Mouse (Mus musculus) v-Abl transformed pro-B cells (cell line): ENCODE measurements around the gene Pex5.

ENCODE experiments used
- in situ Hi-C, 2 experiments: fragments of 400-800 bp; cut with MboI; formaldehyde crosslinking; loops; one replicate each; pipeline ENCODE4 v1.15.1; 2025; ENCODE audit not compliant: unreplicated experiment in 2 of 2

Gene Pex5

DNA sequence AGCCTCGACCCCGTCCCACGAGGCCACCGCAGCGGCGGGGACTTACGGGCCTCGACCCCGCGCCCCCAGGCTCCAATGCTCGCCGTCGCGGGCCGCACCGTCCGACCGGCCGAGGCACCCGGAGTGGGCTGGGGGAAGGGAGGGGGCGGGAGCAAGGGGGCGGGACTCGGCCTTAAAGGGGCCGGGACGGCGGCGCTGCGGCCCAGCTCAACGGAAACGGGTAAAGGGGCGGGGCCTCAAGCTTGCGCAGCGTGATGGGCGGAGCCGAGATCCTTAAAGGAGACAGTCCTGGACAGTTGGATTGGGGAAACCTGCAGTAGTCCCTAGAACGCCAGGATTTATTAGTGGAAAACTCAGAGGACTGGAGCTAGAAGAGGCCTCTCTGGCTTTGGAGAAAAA is at the start of gene Pex5:
Gene Pex5 (minus strand): TSS at position 141 of the 399 bp plus-strand sequence.
- in situ Hi-C loops: loop anchor here (10.0 to 25.0 kb wide), 3 partner anchors 347 to 1600 kb away; partner anchors contain the start of genes Atn1 (in 1 of the 2), Cops7a (in 1 of the 2), Eno2 (in 1 of the 2) and Foxj2 (in 1 of the 2)

- in situ Hi-C loops: no loop called here
Measured at GRCm38 (mm10) chr6:124463881-124464291, 49.0 kb upstream of the Pex5 start.

- in situ Hi-C loops: no loop called here
Measured at GRCm38 (mm10) chr6:124459388-124459787, 44.5 kb upstream of the Pex5 start.

GRCm38 (mm10) chr6:124458505-124458904 is 43.6 kb upstream of the Pex5 start:
- in situ Hi-C loops: no loop called here

GRCm38 (mm10) chr6:124457827-124458226 is 43.0 kb upstream of the Pex5 start:
- in situ Hi-C loops: no loop called here

GRCm38 (mm10) chr6:124456243-124456642 is 41.4 kb upstream of the Pex5 start:
- in situ Hi-C loops: no loop called here

DNA sequence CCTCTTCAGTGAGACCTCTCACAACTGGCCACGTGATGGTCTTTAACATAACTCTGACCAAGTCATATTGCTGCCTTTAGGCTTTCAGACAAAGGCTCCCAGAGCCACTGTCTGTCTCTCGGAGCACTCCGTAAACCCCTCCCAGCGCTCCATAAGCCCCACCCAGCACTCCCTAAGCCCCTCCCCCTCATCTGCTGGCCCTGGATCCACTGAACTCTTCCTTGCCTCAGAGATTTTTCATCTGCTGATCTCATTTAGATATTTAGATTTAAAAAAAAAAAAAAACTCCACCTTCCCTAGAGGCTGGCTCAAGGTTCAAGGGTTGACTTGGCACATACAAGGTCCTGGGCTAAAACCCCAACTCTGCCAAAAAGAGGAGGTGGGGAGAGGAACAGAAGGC is 38.9 kb upstream of the Pex5 start:
- in situ Hi-C loops: no loop called here

GRCm38 (mm10) chr6:124451995-124452394 is 37.1 kb upstream of the Pex5 start:
- in situ Hi-C loops: no loop called here

DNA sequence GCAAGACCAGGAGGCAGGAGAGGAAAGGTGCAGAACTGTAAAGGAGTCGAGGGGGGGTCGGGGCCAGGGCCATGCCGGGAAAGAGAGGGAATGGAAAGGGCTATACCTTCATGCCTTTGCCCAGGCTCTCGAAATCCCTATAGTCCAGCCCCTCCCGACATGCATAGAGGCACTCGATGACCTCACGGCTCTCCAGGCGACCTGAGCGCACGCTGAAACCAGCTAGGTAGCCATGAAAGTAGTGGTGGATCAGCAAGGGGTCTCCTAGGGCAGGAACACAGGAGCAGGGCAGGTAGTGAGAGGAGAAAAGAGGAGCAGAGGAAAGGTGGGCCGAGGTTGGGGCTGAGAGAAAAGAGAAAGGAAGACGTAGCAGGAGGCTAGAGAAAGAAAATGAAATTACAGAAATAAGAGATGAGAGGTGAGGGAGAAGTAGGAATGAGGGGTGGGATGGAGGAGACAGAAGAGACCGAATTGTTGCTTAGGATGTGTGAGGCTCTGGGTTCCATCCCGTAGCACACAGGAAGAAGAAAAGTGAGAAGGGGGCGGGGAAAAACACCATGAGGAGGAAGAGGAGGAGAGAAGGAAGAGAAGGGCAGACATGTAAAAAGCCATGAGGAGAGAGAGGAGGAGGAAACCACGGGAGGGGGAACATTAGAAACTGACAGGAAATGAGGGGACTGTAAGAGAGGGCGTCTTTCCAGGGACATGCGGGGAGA is 35.0 kb upstream of the Pex5 start:
- in situ Hi-C loops: no loop called here

GRCm38 (mm10) chr6:124448959-124449667 is 34.2 kb upstream of the Pex5 start:
- in situ Hi-C loops: no loop called here

GRCm38 (mm10) chr6:124448186-124448852 is 33.5 kb upstream of the Pex5 start:
- in situ Hi-C loops: no loop called here

DNA sequence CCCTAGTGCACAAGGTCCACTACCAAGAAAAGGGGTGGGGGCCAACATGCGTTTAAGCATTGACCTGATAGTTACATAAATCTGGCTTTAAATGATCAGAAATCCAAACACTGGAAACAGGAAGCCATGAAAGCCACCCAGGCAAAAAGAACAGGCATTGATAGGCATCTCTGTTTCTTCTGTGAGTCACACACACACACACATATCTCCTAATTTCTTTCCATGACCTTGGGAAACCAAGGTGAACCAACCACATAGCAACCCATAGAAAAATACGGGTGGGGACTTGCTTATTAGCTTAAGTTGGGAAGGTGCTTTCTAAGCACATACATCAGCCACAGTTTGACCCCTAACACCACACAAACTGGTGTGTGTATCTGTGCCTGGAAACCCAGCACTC is 32.5 kb upstream of the Pex5 start:
- in situ Hi-C loops: no loop called here

GRCm38 (mm10) chr6:124446459-124446858 is 31.6 kb upstream of the Pex5 start:
- in situ Hi-C loops: no loop called here

DNA sequence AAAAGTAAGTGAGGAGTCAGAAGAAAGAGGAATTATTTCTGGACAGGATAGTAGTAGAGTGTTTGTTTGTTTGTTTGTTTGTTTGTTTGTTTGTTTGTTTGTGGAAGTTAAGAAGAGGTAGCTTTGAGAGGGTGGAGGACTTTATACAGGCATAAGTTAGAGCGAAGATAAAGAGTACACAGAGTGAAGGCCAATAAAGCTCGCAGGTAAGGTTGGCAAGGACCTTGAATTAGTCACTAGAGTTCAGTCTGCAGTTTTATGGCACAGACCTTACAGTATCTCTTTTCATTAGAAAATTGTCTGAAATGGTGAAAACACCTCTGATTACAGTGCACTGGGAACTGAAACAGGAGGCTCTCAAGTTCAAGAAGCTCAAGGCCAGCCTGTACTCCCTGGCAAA is 31.2 kb upstream of the Pex5 start:
- in situ Hi-C loops: no loop called here

DNA sequence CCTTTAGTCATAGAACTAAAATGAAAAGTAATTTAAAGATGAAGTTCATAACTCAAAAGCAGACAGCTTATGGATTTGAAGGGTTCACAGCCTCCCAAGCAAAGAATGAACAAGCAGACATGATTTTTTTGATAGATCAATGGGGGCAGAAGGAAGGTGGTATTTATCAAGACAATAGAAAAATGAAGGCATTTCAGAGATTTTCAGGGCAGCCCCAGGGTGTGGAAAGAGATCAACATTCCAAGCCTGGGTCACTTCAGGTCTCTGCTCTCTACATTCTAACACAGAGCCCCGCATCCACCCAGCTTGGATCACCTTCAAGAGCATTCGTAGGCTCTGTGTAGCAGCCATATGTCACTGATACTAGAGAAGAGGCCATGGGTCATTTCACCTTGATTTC is 28.5 kb upstream of the Pex5 start:
- in situ Hi-C loops: no loop called here

DNA sequence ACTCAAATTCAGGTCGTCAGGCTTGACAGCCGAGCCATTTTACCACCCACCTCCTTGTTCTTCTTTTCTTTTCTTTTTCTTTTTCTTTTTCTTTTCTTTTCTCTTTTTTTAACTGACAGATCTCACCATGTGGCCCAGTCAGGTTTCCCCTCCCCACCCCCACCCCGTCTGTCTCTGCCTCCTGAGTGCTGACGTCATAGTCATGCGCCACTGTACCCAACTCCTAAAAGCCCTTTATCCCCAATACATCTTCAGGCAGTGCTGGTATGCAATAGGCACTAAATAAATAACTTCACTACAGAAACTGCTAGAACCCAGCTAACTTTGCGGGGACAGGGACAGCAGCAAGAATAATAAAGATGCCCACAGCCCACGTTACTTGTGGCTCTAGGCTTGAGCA is 21.4 kb upstream of the Pex5 start:
- in situ Hi-C loops: no loop called here

GRCm38 (mm10) chr6:124435173-124435572 is 20.3 kb upstream of the Pex5 start:
- in situ Hi-C loops: no loop called here

- in situ Hi-C loops: no loop called here
Measured at GRCm38 (mm10) chr6:124433688-124434324, 18.9 kb upstream of the Pex5 start.

GRCm38 (mm10) chr6:124430784-124431495 is 16.1 kb upstream of the Pex5 start:
- in situ Hi-C loops: no loop called here

- in situ Hi-C loops: no loop called here
Measured at GRCm38 (mm10) chr6:124430379-124430778, 15.5 kb upstream of the Pex5 start.
